Mouse (Mus musculus) left cerebral cortex, adult 8-10 months (tissue): Measurements from ENCODE around the gene Mycbp2. TPM values are rescaled to one million over a fixed set of nuclear protein-coding genes. Genes with fewer than 3 reads are reported as not detected.

Source experiments
- DNase-seq, 2 experiments: peaks; one replicate each; pipeline ENCODE4 v3.0.0; 2022; ENCODE audit warnings: low spot score in 2 of 2
- total RNA-seq, 4 experiments: library from RNA; stranded (reverse); gene quantifications; 2 replicates each; pipeline ENCODE4 v1.2.4; 2022

Mycbp2 gene
- total RNA-seq: 100 to 1,000 TPM; 148 to 173 (median 158) TPM

- DNase-seq: peak; percentile 93 to 99
Measured at GRCm38 (mm10) chr14:103346729-103347505, at the start of gene Mycbp2. TSS of gene Mycbp2 (minus strand) at chr14:103346814.

- no peak for DNase-seq
Measured at GRCm38 (mm10) chr14:103392391-103392790, 45.8 kb upstream of the Mycbp2 start.

- DNase-seq: no peak
Measured at GRCm38 (mm10) chr14:103387431-103387830, 40.8 kb upstream of the Mycbp2 start.

GRCm38 (mm10) chr14:103386871-103387270 lies 40.3 kb upstream of the Mycbp2 start:
- no peak for DNase-seq

GRCm38 (mm10) chr14:103385084-103385610 lies 38.5 kb upstream of the Mycbp2 start:
- DNase-seq: no peak

- no peak for DNase-seq
Measured at GRCm38 (mm10) chr14:103378703-103379102, 32.1 kb upstream of the Mycbp2 start.

- DNase-seq: no peak
Measured at GRCm38 (mm10) chr14:103376765-103377164, 30.2 kb upstream of the Mycbp2 start.

GRCm38 (mm10) chr14:103375523-103375922 lies 28.9 kb upstream of the Mycbp2 start:
- DNase-seq: no peak

- DNase-seq: no peak
Measured at GRCm38 (mm10) chr14:103363199-103363598, 16.6 kb upstream of the Mycbp2 start.

- DNase-seq: no peak
Measured at GRCm38 (mm10) chr14:103356066-103356465, 9.5 kb upstream of the Mycbp2 start.

GRCm38 (mm10) chr14:103354396-103355352 lies 8.1 kb upstream of the Mycbp2 start:
- DNase-seq: no peak

- peak; percentile 35 to 55 for DNase-seq
Measured at GRCm38 (mm10) chr14:103345858-103346728, 521 bp downstream of the Mycbp2 start.

- no peak for DNase-seq
Measured at GRCm38 (mm10) chr14:103345486-103345857, 1.1 kb downstream of the Mycbp2 start.

GRCm38 (mm10) chr14:103345011-103345410 lies 1.6 kb downstream of the Mycbp2 start:
- DNase-seq: no peak

GRCm38 (mm10) chr14:103343791-103344190 lies 2.8 kb downstream of the Mycbp2 start:
- no peak for DNase-seq

- DNase-seq: no peak
Measured at GRCm38 (mm10) chr14:103341385-103342294, 5.0 kb downstream of the Mycbp2 start.

- DNase-seq: no peak
Measured at GRCm38 (mm10) chr14:103312926-103313325, 33.7 kb downstream of the Mycbp2 start.

- no peak for DNase-seq
Measured at GRCm38 (mm10) chr14:103296227-103296626, 50.4 kb downstream of the Mycbp2 start.

- no peak for DNase-seq
Measured at GRCm38 (mm10) chr14:103286650-103287049, 60.0 kb downstream of the Mycbp2 start.

- no peak for DNase-seq
Measured at GRCm38 (mm10) chr14:103276667-103277066, 69.9 kb downstream of the Mycbp2 start.
